Mouse (Mus musculus) liver, embryonic 16.5 days (tissue): ENCODE measurements at regions not wholly inside any gene's neighbourhood (a gene's known extent, or its start where the extent isn't known, plus 50 kb on each side); places are given as distances from the start of the nearest gene placed in this dataset.
"Not testable (repeated sequence)": the region's sequence is repeated elsewhere in the genome, so short reads cannot be mapped to it uniquely, and the experiment has no call there.

Source experiments
- ATAC-seq: fragments of 200-750 bp; cut with Nextera tagmentation; 2 replicates; pipeline ENCODE4 v1.8.0; 2017; ENCODE audit warnings: low read depth, mild to moderate bottlenecking, moderate number of reproducible peaks, moderate library complexity
- H3K27ac ChIP-seq: fragments of 300-500 bp; sonication (generic); 2 replicates; pipeline ENCODE4 v1.5.1; 2014; ENCODE audit warnings: mild to moderate bottlenecking, low read length
- H3K27me3 ChIP-seq: fragments of 300-500 bp; sonication (generic); 2 replicates; pipeline ENCODE4 v1.6.1; 2014; ENCODE audit warnings: low read depth, low read length, mixed read lengths; ENCODE audit not compliant: control insufficient read depth, insufficient read depth
- H3K36me3 ChIP-seq: fragments of 300-500 bp; sonication (generic); 2 replicates; pipeline ENCODE4 v1.6.1; 2014; ENCODE audit warnings: mild to moderate bottlenecking; ENCODE audit not compliant: control insufficient read depth, insufficient read depth
- H3K4me1 ChIP-seq: fragments of 300-500 bp; sonication (generic); 2 replicates; pipeline ENCODE4 v1.6.1; 2014; ENCODE audit warnings: low read depth, low read length, mixed read lengths; ENCODE audit not compliant: control insufficient read depth
- H3K4me2 ChIP-seq: fragments of 300-500 bp; sonication (generic); 2 replicates; pipeline ENCODE4 v1.6.1; 2014; ENCODE audit warnings: low read depth, low read length, mixed read lengths
- H3K4me3 ChIP-seq: fragments of 300-500 bp; sonication (generic); 2 replicates; pipeline ENCODE4 v1.5.1; 2014; ENCODE audit warnings: low read depth, mild to moderate bottlenecking, low read length
- H3K9ac ChIP-seq: fragments of 300-500 bp; sonication (generic); 2 replicates; pipeline ENCODE4 v1.6.1; 2014; ENCODE audit warnings: low read depth, low read length
- H3K9me3 ChIP-seq: fragments of 300-500 bp; sonication (generic); replicated peaks from 2 replicates; pipeline ENCODE4 v1.6.1; 2016; ENCODE audit warnings: low read length; ENCODE audit not compliant: control insufficient read depth
- WGBS: fragments of 180-500 bp; shearing (Covaris S2); extraction: QIAGEN DNeasy Blood & Tissue Kit; methylation state at CpG from one replicate; pipeline ENCODE4 v1.1.7; 2014; ENCODE audit not compliant: insufficient replicate concordance; 5-methylcytosine and 5-hydroxymethylcytosine counted together

DNA sequence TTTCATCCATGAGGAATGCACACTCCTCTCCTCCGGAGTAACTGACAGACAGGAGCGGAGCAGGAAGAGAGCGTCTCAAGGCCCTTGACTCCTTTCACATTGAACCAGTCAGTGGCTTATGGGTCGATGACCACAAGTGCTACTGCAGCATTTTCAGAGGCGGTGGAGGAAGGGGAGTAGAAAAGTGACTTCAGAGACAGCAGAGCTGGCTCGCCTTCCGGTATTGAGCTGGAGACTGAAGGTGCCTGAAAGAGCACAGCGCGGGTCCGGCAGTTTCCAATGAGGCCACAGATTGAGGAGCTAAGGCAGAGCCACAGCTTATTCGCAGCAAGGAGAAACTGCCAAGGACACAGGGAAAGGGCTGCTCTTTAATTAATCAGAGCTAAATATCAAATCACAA, 220.2 kb upstream of the Irak1bp1 start:
- Histone ChIP-seq H3K9ac (no peak overlapping the region), H3K36me3 (no peaks in the 10 kb centered on the region), H3K4me1 (no peaks in the 10 kb centered on the region), H3K27ac (no peak overlapping the region), H3K9me3 (no peaks in the 10 kb centered on the region), H3K4me2 (no peak overlapping the region), H3K4me3 (no peak overlapping the region), H3K27me3 (no peaks in the 10 kb centered on the region)
- ATAC-seq, result no peak
- 66% methylated on average over 11 of the region's 11 CpGs for WGBS

DNA sequence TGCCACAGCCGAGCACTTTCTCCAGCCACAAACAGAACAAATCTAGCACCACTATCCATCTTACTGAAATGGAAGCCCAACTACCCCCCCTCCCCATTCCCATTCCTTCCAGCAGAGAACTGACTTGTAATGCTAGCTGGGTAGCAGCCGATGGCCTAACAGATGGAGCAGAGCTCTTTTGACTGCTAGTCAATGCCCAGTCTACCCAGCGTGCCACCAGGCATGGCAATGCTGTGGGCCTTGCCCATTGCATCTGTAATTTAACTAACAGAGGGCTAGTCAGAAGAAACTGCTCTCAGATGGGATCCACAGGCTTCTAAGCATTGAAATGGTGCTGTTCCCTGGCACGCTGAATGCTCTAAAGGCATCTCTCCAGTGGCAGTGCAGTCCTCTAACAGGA, 219.4 kb upstream of the Irak1bp1 start:
- no peak overlapping the region for H3K4me3 ChIP-seq
- ATAC-seq, result no peak
- 62% methylated on average over 4 of the region's 4 CpGs for WGBS

DNA sequence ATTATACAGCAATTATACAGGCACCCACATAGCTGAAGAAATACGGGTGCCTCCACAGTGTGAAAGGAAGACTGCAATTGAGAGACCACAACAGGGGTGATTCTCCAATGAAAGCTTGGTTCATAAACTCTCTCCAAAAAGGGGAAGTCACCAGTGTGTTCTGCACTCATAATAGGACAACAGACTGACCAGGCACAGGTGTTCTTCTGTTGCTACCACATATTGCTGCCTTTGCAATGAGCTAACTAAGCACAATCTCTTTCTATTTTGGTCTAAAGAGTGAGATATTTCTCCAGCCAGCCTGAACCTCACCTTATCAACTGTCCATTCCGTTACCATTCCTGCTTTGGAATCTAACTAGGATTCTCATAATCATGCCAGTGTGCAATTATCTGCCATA, 216.8 kb upstream of the Irak1bp1 start:
- no peak for ATAC-seq
- no peak overlapping the region for H3K27ac ChIP-seq
- no peaks in the 10 kb centered on the region for H3K4me1 ChIP-seq
- H3K36me3 ChIP-seq, result no peaks in the 10 kb centered on the region
- WGBS, result 39% methylated on average over 2 of the region's 2 CpGs
- H3K27me3 ChIP-seq, result no peaks in the 10 kb centered on the region
- no peak overlapping the region for H3K4me3 ChIP-seq
- H3K9me3 ChIP-seq, result no peaks in the 10 kb centered on the region
- H3K4me2 ChIP-seq, result no peak overlapping the region
- H3K9ac ChIP-seq, result no peak overlapping the region

More for the DNA sequence above, 219.4 kb upstream of the Irak1bp1 start:
- no peak overlapping the region for H3K4me2 ChIP-seq
- H3K9ac ChIP-seq, result no peak overlapping the region
- no peaks in the 10 kb centered on the region for H3K4me1 ChIP-seq
- H3K9me3 ChIP-seq, result no peaks in the 10 kb centered on the region
- no peaks in the 10 kb centered on the region for H3K27me3 ChIP-seq
- no peak overlapping the region for H3K27ac ChIP-seq
- H3K36me3 ChIP-seq, result no peaks in the 10 kb centered on the region

DNA sequence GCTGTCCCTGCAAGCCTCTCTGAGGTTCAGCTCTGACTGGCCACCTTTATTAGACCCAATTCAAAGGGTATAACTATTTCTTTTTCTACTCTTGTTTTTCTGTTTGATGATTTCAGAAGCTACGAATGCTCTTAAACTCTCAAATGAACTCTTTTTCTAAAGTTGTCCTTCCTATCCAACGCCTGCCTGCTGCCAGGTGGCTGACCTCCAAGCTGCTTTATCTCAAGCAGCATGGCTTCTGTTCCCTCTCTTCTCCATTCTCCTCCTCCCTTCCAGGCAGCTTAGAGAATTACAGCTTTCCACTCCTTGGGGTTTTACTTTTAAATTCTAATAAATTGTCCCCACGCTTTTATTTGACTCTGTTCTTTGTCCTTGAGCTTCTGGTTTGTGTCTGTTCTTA, 196.9 kb upstream of the Irak1bp1 start:
- ATAC-seq, result no peak
- Histone ChIP-seq H3K4me1 (no peaks in the 10 kb centered on the region), H3K9ac (no peak overlapping the region), H3K27me3 (no peaks in the 10 kb centered on the region), H3K9me3 (no peaks in the 10 kb centered on the region), H3K27ac (no peak overlapping the region), H3K4me2 (no peak overlapping the region), H3K36me3 (no peaks in the 10 kb centered on the region), H3K4me3 (no peak overlapping the region)
- WGBS, result 39% methylated on average over 3 of the region's 3 CpGs

DNA sequence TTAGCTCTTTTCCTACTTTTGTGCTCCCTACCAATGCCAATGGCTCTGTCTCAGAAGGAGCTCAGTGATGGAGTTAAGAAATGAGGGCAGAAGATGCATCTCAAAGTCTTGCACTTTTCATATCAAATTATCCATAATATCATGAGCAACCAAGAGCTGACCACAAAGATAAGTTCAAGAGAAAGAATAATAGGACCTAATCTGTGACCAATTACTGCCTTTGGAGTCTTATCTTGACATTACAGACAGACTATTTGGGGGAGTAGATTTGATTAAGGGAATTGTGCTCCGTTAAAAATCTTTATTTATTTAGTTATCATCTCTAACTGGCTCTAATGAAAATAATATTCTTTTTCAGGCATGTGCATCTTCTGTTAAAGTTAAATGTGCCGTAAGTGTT, 189.1 kb upstream of the Irak1bp1 start:
- Histone ChIP-seq H3K4me1 (no peaks in the 10 kb centered on the region), H3K27ac (no peak overlapping the region), H3K27me3 (no peaks in the 10 kb centered on the region), H3K36me3 (no peaks in the 10 kb centered on the region), H3K4me2 (no peak overlapping the region), H3K4me3 (no peak overlapping the region), H3K9me3 (no peaks in the 10 kb centered on the region), H3K9ac (no peak overlapping the region)
- ATAC-seq, result no peak
- 43% methylated on average over 2 of the region's 2 CpGs for WGBS

DNA sequence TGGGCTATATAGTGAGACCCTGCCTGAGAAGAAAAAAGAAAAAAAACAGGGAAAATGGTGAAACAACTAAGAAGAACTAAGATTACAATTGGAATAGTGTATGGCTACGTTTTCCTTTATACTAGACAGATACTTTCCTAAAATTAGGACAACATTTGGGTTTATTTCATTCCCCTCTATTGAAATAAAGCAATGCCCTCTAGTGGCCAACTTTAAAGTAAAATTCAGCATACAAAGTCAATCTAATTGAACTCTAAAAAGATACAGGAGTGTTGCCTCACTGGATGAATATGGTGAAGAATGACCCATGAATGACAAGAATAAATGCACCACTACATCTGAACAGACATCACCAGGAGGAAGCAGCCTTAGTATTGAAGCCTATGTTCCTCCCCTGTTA, 185.4 kb upstream of the Irak1bp1 start:
- no peaks in the 10 kb centered on the region for H3K9me3 ChIP-seq
- H3K4me1 ChIP-seq, result no peaks in the 10 kb centered on the region
- no peak overlapping the region for H3K4me2 ChIP-seq
- H3K4me3 ChIP-seq, result no peak overlapping the region
- no peak for ATAC-seq
- H3K27me3 ChIP-seq, result no peaks in the 10 kb centered on the region
- WGBS, result 15% methylated on average over 1 of the region's 1 CpGs
- H3K27ac ChIP-seq, result no peak overlapping the region
- H3K36me3 ChIP-seq, result no peaks in the 10 kb centered on the region
- no peak overlapping the region for H3K9ac ChIP-seq

DNA sequence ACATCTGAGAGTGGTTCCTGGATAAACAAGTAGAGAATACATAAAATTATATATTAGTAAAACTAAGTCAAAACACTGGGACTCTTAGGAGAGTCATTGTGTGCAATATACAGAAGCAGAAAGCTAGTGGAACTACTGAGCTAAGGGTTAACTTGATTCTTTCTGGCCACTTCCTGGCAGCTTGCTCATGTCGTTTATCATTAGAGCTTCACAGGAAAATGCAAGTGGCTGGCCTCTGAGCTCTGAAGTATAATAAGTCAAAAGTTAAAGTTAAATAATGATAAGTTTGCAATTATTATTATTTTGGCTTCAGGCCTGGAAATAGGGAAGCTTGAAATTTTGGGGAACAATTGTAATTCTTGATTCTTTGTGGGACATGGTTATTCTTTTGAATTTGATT, 173.8 kb upstream of the Irak1bp1 start:
- not testable (repeated sequence) for H3K9ac ChIP-seq, H3K9me3 ChIP-seq, ATAC-seq, H3K36me3 ChIP-seq, H3K27ac ChIP-seq, H3K4me2 ChIP-seq, H3K27me3 ChIP-seq, H3K4me1 ChIP-seq, H3K4me3 ChIP-seq
- WGBS, result 11% methylated on average over 1 of the region's 1 CpGs

DNA sequence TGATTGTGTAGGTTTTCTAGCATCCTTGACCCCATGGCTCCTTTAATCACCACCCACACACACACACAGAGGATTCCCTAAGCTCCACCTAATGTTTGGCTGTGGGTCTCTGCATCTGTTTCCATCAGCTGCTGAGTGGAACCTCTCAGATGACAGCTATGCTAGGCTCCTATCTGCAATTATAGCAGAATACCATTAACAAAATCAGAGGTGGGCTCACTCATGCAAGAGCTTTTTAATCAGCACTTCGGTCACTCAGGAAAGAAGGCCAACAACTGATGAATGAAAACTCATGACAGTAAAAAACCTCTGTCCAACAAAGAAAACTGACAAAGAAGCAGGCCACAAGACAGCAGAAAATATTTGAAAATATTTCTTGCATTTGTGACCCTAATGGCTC, 147.1 kb upstream of the Irak1bp1 start:
- WGBS, result 63% methylated on average over 1 of the region's 1 CpGs
- Histone ChIP-seq H3K4me2 (no peak overlapping the region), H3K9me3 (no peaks in the 10 kb centered on the region), H3K9ac (no peak overlapping the region), H3K36me3 (no peaks in the 10 kb centered on the region), H3K4me1 (no peaks in the 10 kb centered on the region), H3K27ac (no peak overlapping the region), H3K27me3 (no peaks in the 10 kb centered on the region), H3K4me3 (no peak overlapping the region)
- no peak for ATAC-seq

DNA sequence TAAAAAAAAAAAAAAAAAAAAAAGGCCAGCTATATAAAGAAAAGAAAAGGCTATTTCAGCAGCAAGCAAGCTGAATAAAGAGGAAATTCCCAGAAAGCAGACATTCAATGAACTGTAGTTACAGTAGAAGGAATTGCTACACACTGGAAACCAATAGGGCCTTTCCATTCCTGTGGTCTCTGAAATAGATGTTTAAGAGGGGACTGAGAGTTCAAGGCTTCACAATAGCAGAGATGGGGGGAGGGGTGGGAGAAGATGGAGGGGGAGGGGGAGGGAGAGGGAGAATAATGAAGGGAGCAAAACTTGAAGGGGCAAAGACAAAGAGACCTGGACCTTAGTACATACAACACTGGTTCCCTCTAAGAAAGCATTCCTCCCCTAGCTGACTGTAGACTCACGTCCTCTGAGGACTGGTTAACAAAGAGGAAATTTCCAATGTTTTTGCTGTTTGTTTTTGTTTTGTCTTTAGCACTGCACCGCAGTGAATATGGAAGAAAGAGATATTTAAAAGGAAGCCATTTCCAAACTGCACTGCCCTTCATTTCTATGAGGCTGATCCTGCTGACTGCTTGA, 119.8 kb upstream of the Irak1bp1 start:
- H3K27me3 ChIP-seq, result no peaks in the 10 kb centered on the region
- no peaks in the 10 kb centered on the region for H3K36me3 ChIP-seq
- no peak overlapping the region for H3K9ac ChIP-seq
- 47% methylated on average over 2 of the region's 2 CpGs for WGBS
- no peak overlapping the region for H3K4me3 ChIP-seq
- no peaks in the 10 kb centered on the region for H3K9me3 ChIP-seq
- no peak overlapping the region for H3K27ac ChIP-seq
- H3K4me2 ChIP-seq, result no peak overlapping the region
- H3K4me1 ChIP-seq, result no peaks in the 10 kb centered on the region
- ATAC-seq, result no peak
